Mouse (Mus musculus): ENCODE data around the gene Wee2. TPM values are rescaled to one million over a fixed set of nuclear protein-coding genes. Genes with fewer than 3 reads are reported as not detected.

The Wee2 gene
- polyA plus RNA-seq, 1 experiment from 2014 or later, result not detected

DNA sequence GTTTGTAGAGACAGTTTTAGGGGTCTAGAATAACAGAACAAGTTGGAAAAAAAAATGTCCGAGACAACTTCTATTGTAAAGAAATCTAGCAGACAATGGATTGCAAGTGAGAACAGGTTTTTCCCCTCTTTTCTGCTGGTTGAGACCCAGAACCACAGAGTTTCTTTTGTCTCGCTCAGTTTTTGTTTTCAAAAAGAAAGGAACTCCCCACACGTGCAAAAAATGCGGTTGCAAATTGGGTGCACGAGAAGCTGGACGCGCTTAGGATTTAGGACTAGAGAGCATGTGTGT, 32.8 kb downstream of the Wee2 start:
- under 1% methylated on average over 7 of the region's 7 CpGs for WGBS
- Histone ChIP-seq H3K4me1 (replicated peaks) (peaks cover 4% of the 10 kb centered on the region), H3K4me2 (peak overlapping the region; percentile 80), H3K27me3 (replicated peaks) (no peaks in the 10 kb centered on the region), H3K4me3 (peak overlapping the region; percentile 70), H3K36me3 (peaks cover 30% of the 10 kb centered on the region), H3K9me3 (replicated peaks) (no peaks in the 10 kb centered on the region), H3K9ac (peak overlapping the region; percentile 84), H3K27ac (ENCODE audit: poor library complexity, severe bottlenecking) (peak overlapping the region; percentile 93)
- no peak for ATAC-seq (ENCODE audit: insufficient number of reproducible peaks, low FRiP score)

DNA sequence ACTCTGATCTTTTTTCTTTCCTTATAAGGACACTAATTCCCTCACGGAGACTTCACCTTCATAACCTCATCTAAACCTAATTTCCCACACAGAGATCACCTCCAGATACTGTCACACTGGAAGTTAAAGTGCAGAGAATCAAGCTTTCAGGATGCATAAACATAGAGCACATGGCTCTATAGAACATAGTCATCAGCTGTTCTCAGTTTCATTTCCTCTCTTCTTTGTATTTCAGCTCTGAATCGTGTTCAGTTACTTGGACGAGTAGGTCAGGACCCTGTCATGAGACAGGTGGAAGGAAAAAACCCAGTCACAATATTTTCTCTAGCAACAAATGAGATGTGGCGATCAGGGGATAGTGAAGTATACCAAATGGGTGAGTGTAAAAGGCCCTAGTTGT, 37.2 kb downstream of the Wee2 start:
- H3K9ac ChIP-seq, result no peak overlapping the region
- H3K27ac ChIP-seq (ENCODE audit: poor library complexity, severe bottlenecking), result no peak overlapping the region
- ATAC-seq (ENCODE audit: insufficient number of reproducible peaks, low FRiP score), result no peak
- peaks cover 4% of the 10 kb centered on the region for H3K4me1 ChIP-seq (replicated peaks)
- no peak overlapping the region for H3K4me3 ChIP-seq
- no peaks in the 10 kb centered on the region for H3K9me3 ChIP-seq (replicated peaks)
- peaks cover 55% of the 10 kb centered on the region for H3K36me3 ChIP-seq
- 85% methylated on average over 4 of the region's 4 CpGs for WGBS
- no peaks in the 10 kb centered on the region for H3K27me3 ChIP-seq (replicated peaks)
- no peak overlapping the region for H3K4me2 ChIP-seq

DNA sequence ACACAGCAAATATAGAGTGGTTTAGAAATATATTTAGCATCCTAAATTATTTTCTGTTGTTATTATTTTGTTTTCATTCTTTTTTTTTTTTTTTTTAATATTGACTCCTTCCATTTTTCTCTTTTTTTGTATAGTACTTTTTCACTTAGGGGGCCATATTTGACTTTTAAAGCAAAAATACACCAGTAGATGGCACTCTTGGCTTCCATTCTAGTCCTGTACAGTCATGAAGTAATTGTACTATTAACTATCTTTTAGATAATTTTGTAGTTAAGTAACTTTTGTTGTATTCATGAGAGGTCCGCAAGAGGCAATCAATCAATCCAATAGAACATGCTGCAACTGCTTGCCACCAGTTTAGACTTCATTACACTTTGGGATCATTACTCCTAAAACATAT, 40.8 kb downstream of the Wee2 start:
- H3K9me3 ChIP-seq (replicated peaks), result no peaks in the 10 kb centered on the region
- H3K27me3 ChIP-seq (replicated peaks), result no peaks in the 10 kb centered on the region
- no peak overlapping the region for H3K27ac ChIP-seq (ENCODE audit: poor library complexity, severe bottlenecking)
- no peak for ATAC-seq (ENCODE audit: insufficient number of reproducible peaks, low FRiP score)
- WGBS, result 80% methylated on average over 1 of the region's 1 CpGs
- H3K9ac ChIP-seq, result no peak overlapping the region
- H3K4me1 ChIP-seq (replicated peaks), result no peaks in the 10 kb centered on the region
- H3K4me2 ChIP-seq, result no peak overlapping the region
- H3K36me3 ChIP-seq, result peaks cover 66% of the 10 kb centered on the region
- H3K4me3 ChIP-seq, result no peak overlapping the region

DNA sequence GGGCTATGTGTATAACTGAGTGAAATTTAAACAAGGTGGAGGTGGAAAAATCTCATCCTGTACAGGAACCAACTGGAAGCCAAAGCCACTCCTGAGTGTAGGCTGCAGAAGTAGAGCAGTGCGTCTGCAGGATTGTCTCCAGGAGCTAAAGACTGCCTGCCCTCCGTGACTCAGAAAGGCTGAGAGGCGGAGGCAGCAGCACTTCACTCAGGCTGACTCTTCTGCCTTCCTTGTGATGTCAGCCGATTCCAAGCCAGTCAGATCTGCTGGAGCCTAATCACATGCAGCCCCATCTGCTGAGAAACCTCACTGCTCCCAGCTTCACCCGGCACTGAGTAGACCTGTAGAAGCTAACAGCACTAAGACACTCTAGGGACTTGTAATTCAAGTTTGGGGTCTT, 43.4 kb downstream of the Wee2 start:
- no peak for ATAC-seq (ENCODE audit: insufficient number of reproducible peaks, low FRiP score)
- no peaks in the 10 kb centered on the region for H3K4me1 ChIP-seq (replicated peaks)
- no peak overlapping the region for H3K4me3 ChIP-seq
- no peak overlapping the region for H3K27ac ChIP-seq (ENCODE audit: poor library complexity, severe bottlenecking)
- no peak overlapping the region for H3K9ac ChIP-seq
- no peaks in the 10 kb centered on the region for H3K27me3 ChIP-seq (replicated peaks)
- H3K4me2 ChIP-seq, result no peak overlapping the region
- peaks cover 55% of the 10 kb centered on the region for H3K36me3 ChIP-seq
- 89% methylated on average over 5 of the region's 5 CpGs for WGBS
- H3K9me3 ChIP-seq (replicated peaks), result no peaks in the 10 kb centered on the region

DNA sequence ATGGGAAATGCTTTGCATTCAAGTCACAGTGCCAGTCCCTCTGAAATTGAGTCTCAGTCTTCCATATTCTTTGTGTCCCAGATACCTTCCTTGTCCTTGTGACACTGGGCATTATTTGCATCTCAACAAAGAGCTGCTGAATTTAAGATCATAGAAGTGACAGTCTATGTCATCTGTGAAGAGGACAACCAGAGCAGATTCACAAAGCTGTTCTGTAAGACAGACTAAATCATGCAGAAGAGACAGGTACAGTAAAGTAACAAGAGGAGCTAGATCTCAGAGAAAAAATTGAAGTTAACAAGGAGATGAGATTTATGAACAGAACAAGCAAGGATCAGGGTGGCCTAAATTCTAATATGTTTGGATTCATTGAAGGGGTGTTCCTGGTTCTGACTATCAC, 52.0 kb downstream of the Wee2 start, which contains the start of gene Tas2r137:
Tas2r137 (plus strand) TSS at position 301 of the 400 bp plus-strand sequence.
- ATAC-seq (ENCODE audit: insufficient number of reproducible peaks, low FRiP score), result no peak
- H3K27me3 ChIP-seq (replicated peaks), result no peaks in the 10 kb centered on the region
- H3K4me3 ChIP-seq, result no peak within 1 kb of the TSS
- no peak within 1 kb of the TSS for H3K4me2 ChIP-seq
- no peaks in the 10 kb centered on the region for H3K9me3 ChIP-seq (replicated peaks)
- H3K4me1 ChIP-seq (replicated peaks), result no peaks in the 10 kb centered on the region
- no peaks in the 10 kb centered on the region for H3K36me3 ChIP-seq
- no peak within 1 kb of the TSS for H3K27ac ChIP-seq (ENCODE audit: poor library complexity, severe bottlenecking)
- H3K9ac ChIP-seq, result no peak within 1 kb of the TSS

DNA sequence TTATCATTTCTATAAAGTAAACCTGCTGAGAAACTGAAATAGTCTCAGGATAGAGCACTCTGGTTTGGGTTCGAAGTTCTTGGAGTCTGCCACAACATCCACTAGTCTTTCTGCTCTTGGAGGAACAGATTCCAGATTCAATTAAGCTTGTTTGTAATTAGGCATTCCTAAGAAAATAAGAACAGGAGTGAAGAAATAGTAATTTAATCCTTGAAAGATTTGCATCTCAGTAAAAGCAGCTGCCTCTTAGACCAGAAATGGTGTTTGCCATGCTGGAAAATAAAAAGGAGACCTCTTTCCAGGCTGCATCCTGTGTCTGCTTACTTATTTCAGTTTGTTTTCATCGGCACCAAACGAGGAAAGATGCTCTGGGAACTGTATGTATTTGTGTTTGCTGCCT, 54.3 kb downstream of the Wee2 start, which contains the start of gene Tas2r108:
Tas2r108 (plus strand) TSS at position 301 of the 400 bp plus-strand sequence.
- H3K27me3 ChIP-seq (replicated peaks), result no peaks in the 10 kb centered on the region
- H3K9ac ChIP-seq, result no peak within 1 kb of the TSS
- no peak within 1 kb of the TSS for H3K27ac ChIP-seq (ENCODE audit: poor library complexity, severe bottlenecking)
- H3K4me3 ChIP-seq, result no peak within 1 kb of the TSS
- ATAC-seq (ENCODE audit: insufficient number of reproducible peaks, low FRiP score), result no peak
- H3K4me2 ChIP-seq, result no peak within 1 kb of the TSS
- 76% methylated on average over 3 of the region's 3 CpGs for WGBS
- no peaks in the 10 kb centered on the region for H3K9me3 ChIP-seq (replicated peaks)
- no peaks in the 10 kb centered on the region for H3K36me3 ChIP-seq
- H3K4me1 ChIP-seq (replicated peaks), result no peaks in the 10 kb centered on the region

Other genes starting within 250 kb of the Wee2 start
- 40.6 and 43.3 TPM in 2 replicates for gene Agk, start 113.9 kb upstream of the Wee2 start, polyA plus RNA-seq (2016; fragmentation: Nextera tagmentation; extraction: Ambion mirVana)
- 5.0 and 5.5 TPM in 2 replicates for gene E330009J07Rik, start 3.0 kb upstream of the Wee2 start, polyA plus RNA-seq (2016; fragmentation: Nextera tagmentation; extraction: Ambion mirVana)
- 106 and 110 TPM in 2 replicates for gene Ssbp1, start 32.3 kb downstream of the Wee2 start, polyA plus RNA-seq (2016; fragmentation: Nextera tagmentation; extraction: Ambion mirVana)
- not detected in 2 replicates for gene Tas2r137, start 52.1 kb downstream of the Wee2 start, polyA plus RNA-seq (2016; fragmentation: Nextera tagmentation; extraction: Ambion mirVana)
- not detected in 2 replicates for gene Tas2r108, start 54.4 kb downstream of the Wee2 start, polyA plus RNA-seq (2016; fragmentation: Nextera tagmentation; extraction: Ambion mirVana)
- gene Prss37, start 80.4 kb downstream of the Wee2 start, polyA plus RNA-seq (2016; fragmentation: Nextera tagmentation; extraction: Ambion mirVana), result not detected in 2 replicates
- not detected in 2 replicates for gene Olfr461, start 116.0 kb downstream of the Wee2 start, polyA plus RNA-seq (2016; fragmentation: Nextera tagmentation; extraction: Ambion mirVana)
- gene Olfr460, start 130.4 kb downstream of the Wee2 start, polyA plus RNA-seq (2016; fragmentation: Nextera tagmentation; extraction: Ambion mirVana), result not detected in 2 replicates
- gene Clec5a, start 146.7 kb downstream of the Wee2 start, polyA plus RNA-seq (2016; fragmentation: Nextera tagmentation; extraction: Ambion mirVana), result 0.21 and 0.33 TPM in 2 replicates
- gene Tas2r138, start 174.2 kb downstream of the Wee2 start, polyA plus RNA-seq (2016; fragmentation: Nextera tagmentation; extraction: Ambion mirVana), result not detected in 2 replicates
- gene Mgam, start 189.7 kb downstream of the Wee2 start, polyA plus RNA-seq (2016; fragmentation: Nextera tagmentation; extraction: Ambion mirVana), result 0.09 and 0.21 TPM in 2 replicates